Mouse (Mus musculus) midbrain, embryonic 12.5 days (tissue): Measurements from ENCODE around the gene Paxbp1. TPM values are rescaled to one million over a fixed set of nuclear protein-coding genes. Genes with fewer than 3 reads are reported as not detected.

Experiments used
- ATAC-seq: fragments of 200-750 bp; cut with Nextera tagmentation; 2 replicates; pipeline ENCODE4 v1.8.0; 2017; ENCODE audit warnings: low read depth, moderate TSS enrichment, moderate library complexity; ENCODE audit not compliant: low FRiP score
- H3K27ac ChIP-seq: fragments of 300-500 bp; sonication (generic); replicated peaks from 2 replicates; pipeline ENCODE4 v1.5.1; 2016; ENCODE audit warnings: mild to moderate bottlenecking
- H3K27me3 ChIP-seq: fragments of 300-500 bp; sonication (generic); 2 replicates; pipeline ENCODE4 v1.6.1; 2016; ENCODE audit warnings: mild to moderate bottlenecking
- H3K36me3 ChIP-seq: fragments of 300-500 bp; sonication (generic); 2 replicates; pipeline ENCODE4 v1.6.1; 2016
- H3K4me1 ChIP-seq: fragments of 300-500 bp; sonication (generic); 2 replicates; pipeline ENCODE4 v1.6.1; 2016
- H3K4me2 ChIP-seq: fragments of 300-500 bp; sonication (generic); replicated peaks from 2 replicates; pipeline ENCODE4 v1.6.1; 2016; ENCODE audit warnings: mild to moderate bottlenecking, moderate library complexity
- H3K4me3 ChIP-seq: fragments of 300-500 bp; sonication (generic); 2 replicates; pipeline ENCODE4 v1.5.1; 2016; ENCODE audit warnings: mild to moderate bottlenecking
- H3K9ac ChIP-seq: fragments of 300-500 bp; sonication (generic); replicated peaks from 2 replicates; pipeline ENCODE4 v1.6.1; 2016; ENCODE audit warnings: mild to moderate bottlenecking, moderate library complexity
- H3K9me3 ChIP-seq: fragments of 300-500 bp; sonication (generic); 2 replicates; pipeline ENCODE4 v1.6.1; 2016; ENCODE audit warnings: mild to moderate bottlenecking
- WGBS: fragments of 180-500 bp; shearing (Covaris S2); methylation state at CpG from one replicate; pipeline ENCODE4 v1.1.7; 2016; 5-methylcytosine and 5-hydroxymethylcytosine counted together
- polyA plus RNA-seq: library from polyadenylated mRNA; unstranded; fragments of >200 nt; fragmentation: Nextera tagmentation; extraction: Ambion mirVana; gene quantifications from 2 replicates; pipeline ENCODE4 v1.2.1, GENCODE M21; 2016

The Paxbp1 gene
- polyA plus RNA-seq, 1 experiment from 2014 or later = 114 TPM

- WGBS = 98% methylated on average over 3 of the region's 3 CpGs
- peaks cover 26% of the 10 kb centered on the region for H3K36me3 ChIP-seq
- no peaks in the 10 kb centered on the region for H3K9me3 ChIP-seq
- no peak overlapping the region for H3K27ac ChIP-seq
- no peaks in the 10 kb centered on the region for H3K27me3 ChIP-seq
- no peak overlapping the region for H3K4me2 ChIP-seq
- H3K4me3 ChIP-seq = no peak overlapping the region
- H3K4me1 ChIP-seq = no peaks in the 10 kb centered on the region
- H3K9ac ChIP-seq = no peak overlapping the region
- ATAC-seq = no peak
These were observed 55.7 kb downstream of the Paxbp1 start for GRCm38 (mm10) chr16:90988665-90989064.

GRCm38 (mm10) chr16:90988039-90988438 lies 56.3 kb downstream of the Paxbp1 start:
- H3K27me3 ChIP-seq = no peaks in the 10 kb centered on the region
- no peak overlapping the region for H3K27ac ChIP-seq
- no peak overlapping the region for H3K4me2 ChIP-seq
- ATAC-seq = no peak
- H3K36me3 ChIP-seq = peaks cover 26% of the 10 kb centered on the region
- WGBS = 94% methylated on average over 8 of the region's 8 CpGs
- H3K4me1 ChIP-seq = no peaks in the 10 kb centered on the region
- H3K9ac ChIP-seq = no peak overlapping the region
- no peak overlapping the region for H3K4me3 ChIP-seq
- no peaks in the 10 kb centered on the region for H3K9me3 ChIP-seq

- peaks cover 40% of the 10 kb centered on the region for H3K36me3 ChIP-seq
- no peak for ATAC-seq
- H3K9ac ChIP-seq = no peak overlapping the region
- H3K4me2 ChIP-seq = no peak overlapping the region
- no peaks in the 10 kb centered on the region for H3K27me3 ChIP-seq
- no peaks in the 10 kb centered on the region for H3K4me1 ChIP-seq
- no peaks in the 10 kb centered on the region for H3K9me3 ChIP-seq
- WGBS = 90% methylated on average over 6 of the region's 6 CpGs
- no peak overlapping the region for H3K4me3 ChIP-seq
- H3K27ac ChIP-seq = no peak overlapping the region
These were observed 73.3 kb downstream of the Paxbp1 start for GRCm38 (mm10) chr16:90971004-90971403.

GRCm38 (mm10) chr16:90966241-90966640 lies 78.1 kb downstream of the Paxbp1 start:
- no peak overlapping the region for H3K4me3 ChIP-seq
- 79% methylated on average over 4 of the region's 4 CpGs for WGBS
- H3K4me2 ChIP-seq = no peak overlapping the region
- no peak for ATAC-seq
- H3K36me3 ChIP-seq = peaks cover 56% of the 10 kb centered on the region
- no peaks in the 10 kb centered on the region for H3K4me1 ChIP-seq
- no peaks in the 10 kb centered on the region for H3K9me3 ChIP-seq
- H3K27me3 ChIP-seq = no peaks in the 10 kb centered on the region
- no peak overlapping the region for H3K27ac ChIP-seq
- no peak overlapping the region for H3K9ac ChIP-seq

- WGBS = 90% methylated on average over 10 of the region's 10 CpGs
- ATAC-seq = no peak
- H3K36me3 ChIP-seq = peaks cover 60% of the 10 kb centered on the region
- H3K4me1 ChIP-seq = no peaks in the 10 kb centered on the region
- no peak overlapping the region for H3K27ac ChIP-seq
- no peak overlapping the region for H3K9ac ChIP-seq
- no peaks in the 10 kb centered on the region for H3K27me3 ChIP-seq
- H3K9me3 ChIP-seq = no peaks in the 10 kb centered on the region
- H3K4me2 ChIP-seq = no peak overlapping the region
- no peak overlapping the region for H3K4me3 ChIP-seq
These were observed 80.0 kb downstream of the Paxbp1 start for GRCm38 (mm10) chr16:90964302-90964701.

Other genes with a start within 250 kb of the Paxbp1 start
- gene Urb1, start 234.1 kb downstream of the Paxbp1 start, polyA plus RNA-seq = 12.1 and 13.8 TPM in 2 replicates
- gene Eva1c, start 217.8 kb downstream of the Paxbp1 start, polyA plus RNA-seq = 1.6 and 3.3 TPM in 2 replicates
- 43.6 and 50.1 TPM in 2 replicates for gene Cfap298, start 109.4 kb downstream of the Paxbp1 start, polyA plus RNA-seq
- 30.4 and 37.8 TPM in 2 replicates for gene Synj1, start 33.2 kb downstream of the Paxbp1 start, polyA plus RNA-seq
- 0.10 and 0.28 TPM in 2 replicates for gene 4932438H23Rik, start 50.6 kb upstream of the Paxbp1 start, polyA plus RNA-seq
- 5.9 and 11.3 TPM in 2 replicates for gene Olig2, start 180.9 kb upstream of the Paxbp1 start, polyA plus RNA-seq
- 2.4 and 5.1 TPM in 2 replicates for gene Olig1, start 225.2 kb upstream of the Paxbp1 start, polyA plus RNA-seq